Mouse (Mus musculus): Measurements from ENCODE around the gene Taz.

- TF ChIP-seq CTCF (IDR thresholded peaks at IDR 0.05; ENCODE audit: insufficient read depth, low read depth, low read length) (no peak), POLR2A (IDR thresholded peaks at IDR 0.05; ENCODE audit: insufficient read depth, low read depth, low read length) (no peak)
Measured at GRCm38 (mm10) chrX:74246693-74247092, 35.0 kb upstream of the Taz start.

All from olfactory bulb, adult 2 months (tissue).